8 mouse cellular contexts compared by ENCODE assay signal in genomic region chr6:72710897-72711507, GRCm38 (mm10).
DNase-seq lines count a peak whose midpoint lies in the region; ATAC-seq lines count a peak whose summit lies in the region.

No protein-coding gene starts in this region.

- no peak for DNase-seq in heart, embryonic 10.5 days (ENCODE audit: low spot score)
- DNase-seq in heart, postnatal 36 days = no peak
- peak; percentile 54 for DNase-seq in brain, adult 2 months (ENCODE audit: low read depth, low spot score)
- DNase-seq in midbrain, embryonic 11.5 days (ENCODE audit: low spot score, missing footprints) = no peak
- DNase-seq in thymus, adult 18-20 months = no peak
- no peak for DNase-seq in cerebellum, adult 11-12 months
- DNase-seq in ovary, postnatal 10 days (ENCODE audit: low spot score) = no peak

- no peak overlapping the region for H3K9ac ChIP-seq in hindbrain, embryonic 13.5 days
- peak overlapping the region; percentile 37; the same call in 1 of the 2 replicates for H3K9ac ChIP-seq in midbrain, embryonic 11.5 days (ENCODE audit: low read length)

- no peak overlapping the region for H3K4me3 ChIP-seq in heart, embryonic 10.5 days
- no peak overlapping the region for H3K4me3 ChIP-seq in hindbrain, embryonic 13.5 days
- no peak overlapping the region for H3K4me3 ChIP-seq in midbrain, embryonic 11.5 days (ENCODE audit: low read depth, low read length)

- 80% methylated on average over 10 of the region's 10 CpGs for WGBS in heart, embryonic 10.5 days
- 45% methylated on average over 10 of the region's 10 CpGs for WGBS in hindbrain, embryonic 13.5 days
- WGBS in midbrain, embryonic 11.5 days = 50% methylated on average over 10 of the region's 10 CpGs

- ATAC-seq in hindbrain, embryonic 13.5 days (ENCODE audit: low FRiP score) = peak; percentile 67
- peak; percentile 77 for ATAC-seq in midbrain, embryonic 11.5 days (ENCODE audit: low FRiP score)

- intact Hi-C loops in heart, postnatal 36 days (cut with DNase I) = no loop called here

- H3K36me3 ChIP-seq in heart, embryonic 10.5 days = no peaks in the 10 kb centered on the region
- no peaks in the 10 kb centered on the region for H3K36me3 ChIP-seq in hindbrain, embryonic 13.5 days
- H3K36me3 ChIP-seq in midbrain, embryonic 11.5 days (ENCODE audit: control insufficient read depth, insufficient read depth, low read length) = no peaks in the 10 kb centered on the region

- H3K9me3 ChIP-seq in heart, embryonic 10.5 days = no peaks in the 10 kb centered on the region
- no peaks in the 10 kb centered on the region for H3K9me3 ChIP-seq in hindbrain, embryonic 13.5 days
- no peaks in the 10 kb centered on the region for H3K9me3 ChIP-seq in midbrain, embryonic 11.5 days (ENCODE audit: control insufficient read depth, low read length)

- no peak overlapping the region for H3K4me2 ChIP-seq in hindbrain, embryonic 13.5 days
- no peak overlapping the region for H3K4me2 ChIP-seq in midbrain, embryonic 11.5 days

- peaks cover 42% of the 10 kb centered on the region for H3K4me1 ChIP-seq in heart, embryonic 10.5 days
- H3K4me1 ChIP-seq in hindbrain, embryonic 13.5 days (replicated peaks) = peaks cover 42% of the 10 kb centered on the region
- H3K4me1 ChIP-seq in midbrain, embryonic 11.5 days (ENCODE audit: control insufficient read depth, insufficient read depth, low read length) = peaks cover 22% of the 10 kb centered on the region

- 0 out of 2 replicates have a peak overlapping the region, but pooled peaks have one; percentile 16 for H3K27ac ChIP-seq in heart, embryonic 10.5 days
- peak overlapping the region; percentile 77 for H3K27ac ChIP-seq in hindbrain, embryonic 13.5 days
- peak overlapping the region; percentile 71 for H3K27ac ChIP-seq in midbrain, embryonic 11.5 days (ENCODE audit: low read depth, low read length)

- H3K27me3 ChIP-seq in heart, embryonic 10.5 days (ENCODE audit: insufficient read depth, poor library complexity, severe bottlenecking) = no peaks in the 10 kb centered on the region
- H3K27me3 ChIP-seq in hindbrain, embryonic 13.5 days = no peaks in the 10 kb centered on the region; the same call in 1 of the 2 replicates
- H3K27me3 ChIP-seq in midbrain, embryonic 11.5 days (ENCODE audit: control insufficient read depth, insufficient read depth, low read length) = no peaks in the 10 kb centered on the region

Comparison
In these comparisons a context has a peak if more than half of its experiments do, and no peak if none do; other contexts are left out.
1. H3K27ac ChIP-seq: peak in every context shown above with its lines; median percentile 77 in hindbrain, embryonic 13.5 days; 71 in midbrain, embryonic 11.5 days; 16 in heart, embryonic 10.5 days.